20 mouse cellular contexts compared by ENCODE assay signal in the genomic region with DNA sequence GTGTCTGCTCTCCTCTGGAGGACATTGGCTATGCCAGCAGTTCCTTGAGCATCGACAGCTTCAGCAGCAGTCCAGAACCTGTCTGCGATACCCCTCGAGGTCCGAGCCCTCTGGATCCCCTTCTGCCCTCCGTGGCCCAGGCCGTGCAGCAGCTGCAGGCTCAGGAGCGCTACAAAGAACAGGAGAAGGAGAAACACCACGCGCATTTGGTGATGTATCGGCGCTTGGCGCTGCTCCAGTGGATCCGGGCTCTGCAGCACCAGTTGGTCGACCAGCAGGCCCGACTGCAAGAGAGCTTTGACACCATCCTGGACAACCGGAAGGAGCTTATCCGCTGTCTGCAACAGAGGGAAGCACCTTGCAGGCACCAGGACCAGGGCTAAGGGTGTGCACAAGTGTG. TPM values are rescaled to one million over a fixed set of nuclear protein-coding genes. Genes with fewer than 3 reads are reported as not detected.
DNase-seq lines count a peak whose midpoint lies in the region; ATAC-seq and TF ChIP-seq lines count a peak whose summit lies in the region.
"Had no signal": no experiment of that assay in that cellular context is flagged by ENCODE, and none has a peak within 500 bp of the region (broad histone marks: within the 10 kb centered on the region; RNA-seq: fewer than 3 reads in every experiment).

No protein-coding gene starts in this region.

- H3K27ac ChIP-seq in kidney, embryonic 15.5 days: no peak overlapping the region
- no peak overlapping the region for H3K27ac ChIP-seq in MEL (ENCODE audit: control insufficient read depth, low read depth, low read length)
- H3K27ac ChIP-seq: forebrain, embryonic 15.5 days; heart, embryonic 10.5 days; hindbrain, embryonic 15.5 days; limb, embryonic 12.5 days had no signal

- no peak overlapping the region for H3K9ac ChIP-seq in kidney, embryonic 15.5 days
- H3K9ac ChIP-seq in MEL (ENCODE audit: control insufficient read depth, low read depth, low read length, poor library complexity, severe bottlenecking): no peak overlapping the region
- H3K9ac ChIP-seq: forebrain, embryonic 15.5 days; hindbrain, embryonic 15.5 days; limb, embryonic 12.5 days had no signal

- H3K36me3 ChIP-seq in kidney, embryonic 15.5 days: peaks cover 9% of the 10 kb centered on the region; the same call in 1 of the 2 replicates
- no peaks in the 10 kb centered on the region for H3K36me3 ChIP-seq in MEL (ENCODE audit: control insufficient read depth in 1 of 2, insufficient read depth in 2 of 2, low read length in 2 of 2)
- H3K36me3 ChIP-seq: forebrain, embryonic 15.5 days; G1E; hindbrain, embryonic 15.5 days had no signal

- peak; percentile 12 for DNase-seq in kidney, postnatal 10 days
- DNase-seq in MEL (ENCODE audit: low read depth, low spot score): no peak
- DNase-seq in brain, adult 2 months (ENCODE audit: low read depth, low spot score): peak; percentile 54
- DNase-seq in cerebellum, postnatal 36 days: peak; percentile 49 to 61
- DNase-seq in natural killer cell, adult 2 months (ENCODE audit: low spot score in 2 of 2): no peak
- DNase-seq in adrenal gland, adult 8-10 months: no peak
- DNase-seq: heart, postnatal 14 days; kidney, adult 8-10 months; lung, postnatal 14 days; thymus, adult 18-20 months had no signal

- no peaks in the 10 kb centered on the region for H3K27me3 ChIP-seq in kidney, embryonic 15.5 days
- no peaks in the 10 kb centered on the region for H3K27me3 ChIP-seq in MEL (ENCODE audit: control insufficient read depth in 1 of 2, insufficient read depth in 2 of 2, low read length in 2 of 2)
- H3K27me3 ChIP-seq: hindbrain, embryonic 15.5 days; limb, embryonic 12.5 days had no signal

- H3K4me1 ChIP-seq in kidney, embryonic 15.5 days: peaks cover 3% of the 10 kb centered on the region; the same call in 1 of the 2 replicates
- peaks cover 0 to 6% of the 10 kb centered on the region in 2 experiments; a peak in 1 of 4 replicates for H3K4me1 ChIP-seq in MEL (ENCODE audit: control insufficient read depth in 1 of 2, insufficient read depth in 2 of 2, low read length in 2 of 2)
- H3K4me1 ChIP-seq: limb, embryonic 12.5 days had no signal

- no peak overlapping the region for H3K4me3 ChIP-seq in kidney, embryonic 15.5 days (replicated peaks)
- H3K4me3 ChIP-seq in MEL (ENCODE audit: control insufficient read depth in 1 of 2, insufficient read depth in 1 of 2, low read depth in 2 of 2, low read length in 2 of 2): no peak overlapping the region
- H3K4me3 ChIP-seq: erythroblast, embryonic 14.5 days; forebrain, embryonic 15.5 days; heart, embryonic 10.5 days; hindbrain, embryonic 15.5 days; limb, embryonic 12.5 days had no signal

- TF ChIP-seq CTCF in MEL (IDR thresholded peaks at IDR 0.05 in 2 of 3, conservative IDR thresholded peaks at IDR 0.05 in 1 of 3; ENCODE audit: control insufficient read depth in 1 of 3, insufficient read depth in 1 of 3, low read depth in 2 of 3, low read length in 3 of 3, poor library complexity in 1 of 3, severe bottlenecking in 1 of 3): no peak

- TF ChIP-seq EP300 in MEL (IDR thresholded peaks at IDR 0.05; ENCODE audit: low read depth in 1 of 2, low read length in 2 of 2): no peak

- ATAC-seq in kidney, embryonic 15.5 days (replicated peaks; ENCODE audit: low FRiP score): no peak
- ATAC-seq in granulocyte monocyte progenitor cell, adult 5-6 weeks (replicated peaks; ENCODE audit: poor library complexity, severe bottlenecking): no peak
- ATAC-seq: forebrain, embryonic 15.5 days had no signal

- no peak overlapping the region for H3K4me2 ChIP-seq in kidney, embryonic 15.5 days
- H3K4me2 ChIP-seq: forebrain, embryonic 15.5 days; limb, embryonic 12.5 days had no signal

- no peak for TF ChIP-seq RAD21 in MEL (IDR thresholded peaks at IDR 0.05; ENCODE audit: low read depth, low read length)

- H3K9me3 ChIP-seq in kidney, embryonic 15.5 days (replicated peaks): no peaks in the 10 kb centered on the region
- H3K9me3 ChIP-seq in MEL (replicated peaks; ENCODE audit: insufficient read depth, low read length): no peaks in the 10 kb centered on the region
- H3K9me3 ChIP-seq: forebrain, embryonic 15.5 days; G1E; heart, embryonic 10.5 days; hindbrain, embryonic 15.5 days; limb, embryonic 12.5 days had no signal

- H3K79me2 ChIP-seq in MEL (ENCODE audit: control insufficient read depth, insufficient read depth, low read length, poor library complexity): no peaks in the 10 kb centered on the region

- TF ChIP-seq POLR2A in MEL (IDR thresholded peaks at IDR 0.05; ENCODE audit: control insufficient read depth in 1 of 2, insufficient read depth in 1 of 2, low read depth in 1 of 2, low read length in 2 of 2, poor library complexity in 1 of 2): no peak

- 91% methylated on average over 17 of the region's 17 CpGs for WGBS in kidney, embryonic 15.5 days

TF ChIP-seq in MEL, 35 proteins besides CTCF, POLR2A, EP300 and RAD21:
- no peak for TF ChIP-seq MXI1 (IDR thresholded peaks at IDR 0.05; ENCODE audit: low read depth, low read length)
- TF ChIP-seq TAL1 (IDR thresholded peaks at IDR 0.05; ENCODE audit: low read length): 0 out of 2 replicates have a peak, but pooled peaks have one; percentile 5

RNA-seq across cellular contexts. Expression of gene 5730409E04Rik, which starts 2.4 kb away (rescaled TPM):
- polyA plus RNA-seq in kidney, embryonic 15.5 days (2015; fragmentation: Nextera tagmentation; extraction: Ambion mirVana): 1.6 and 2.2 TPM in 2 replicates
- not detected in 2 replicates for total RNA-seq in MEL (2012; rRNA removed)
- not detected for polyA plus RNA-seq in MEL (2012; ENCODE audit: insufficient read depth in 1 of 2, insufficient read length in 2 of 2, low read depth in 1 of 2, low replicate concordance in 2 of 2, missing spikeins in 1 of 2)
- 10 to 100 TPM; 17.6 to 23.7 (median 20.0) TPM for total RNA-seq in adrenal gland, adult 8-10 months (2022)
- total RNA-seq in granulocyte monocyte progenitor cell, adult 5-6 weeks (2014; fragmentation: Nextera tagmentation): 0.88 and 1.2 TPM in 2 replicates
- total RNA-seq in granulocyte monocyte progenitor cell, adult 5-6 weeks (2017): 2.3 and 2.5 TPM in 2 replicates
- total RNA-seq: G1E; megakaryocyte-erythroid progenitor cell, adult 5-6 weeks had no signal
- polyA plus RNA-seq: erythroblast, embryonic 14.5 days; G1E had no signal

RNA-seq across cellular contexts. Expression of gene Clspn, which starts 55.3 kb away (rescaled TPM):
- 39.2 and 40.3 TPM in 2 replicates for polyA plus RNA-seq in kidney, embryonic 15.5 days (2015; fragmentation: Nextera tagmentation; extraction: Ambion mirVana)
- total RNA-seq in MEL (2012; rRNA removed): 42.0 and 46.9 TPM in 2 replicates
- polyA plus RNA-seq in MEL (2012; ENCODE audit: insufficient read depth in 1 of 2, insufficient read length in 2 of 2, low read depth in 1 of 2, low replicate concordance in 2 of 2, missing spikeins in 1 of 2): 100 to 1,000 TPM in 1 of 2 experiments, 10 to 100 TPM in 1; 64.0 to 618 TPM
- 1 to 10 TPM in 3 of 4 experiments, under 1 TPM in 1; 0.44 to 1.8 (median 1.0) TPM for total RNA-seq in adrenal gland, adult 8-10 months (2022)
- 37.8 and 57.9 TPM in 2 replicates for total RNA-seq in granulocyte monocyte progenitor cell, adult 5-6 weeks (2014; fragmentation: Nextera tagmentation)
- total RNA-seq in granulocyte monocyte progenitor cell, adult 5-6 weeks (2017): 53.5 and 91.2 TPM in 2 replicates
- total RNA-seq: gastrocnemius, adult 18-20 months had no signal

Comparison
In these comparisons a context has a peak if more than half of its experiments do, and no peak if none do; other contexts are left out.
1. DNase-seq: peak in kidney, postnatal 10 days (single experiment), brain, adult 2 months (single experiment) and cerebellum, postnatal 36 days (2 of 2); none in MEL (single experiment), natural killer cell, adult 2 months (0 of 2) and adrenal gland, adult 8-10 months (single experiment).
2. RNA of gene 5730409E04Rik, which starts 2.4 kb away (total RNA-seq): 17.6 to 23.7 TPM in adrenal gland, adult 8-10 months; 0.88 to 2.5 TPM in granulocyte monocyte progenitor cell, adult 5-6 weeks and not detected in MEL; every median in the first group is over 4 times any median in the second.
3. RNA of gene Clspn, which starts 55.3 kb away (total RNA-seq): 37.8 to 91.2 TPM in granulocyte monocyte progenitor cell, adult 5-6 weeks and 42.0 to 46.9 TPM in MEL; 0.44 to 1.8 TPM in adrenal gland, adult 8-10 months; every median in the first group is over 10 times any median in the second.